Mouse (Mus musculus) testis, adult 2 months (tissue): ENCODE data around the gene Fam189b.

ENCODE experiments used
- CTCF ChIP-seq: fragments of 200-500 bp; IDR thresholded peaks from 2 replicates; pipeline ENCODE4 v1.5.1; 2012; ENCODE audit warnings: low read depth, mild to moderate bottlenecking, inconsistent platforms, low read length, moderate library complexity; ENCODE audit not compliant: control insufficient read depth, insufficient read depth, insufficient replicate concordance
- POLR2A ChIP-seq: fragments of 200-500 bp; IDR thresholded peaks from 2 replicates; pipeline ENCODE4 v1.6.1; 2012; ENCODE audit warnings: low read depth, mild to moderate bottlenecking, inconsistent platforms, low read length, moderate library complexity; ENCODE audit not compliant: control insufficient read depth

DNA sequence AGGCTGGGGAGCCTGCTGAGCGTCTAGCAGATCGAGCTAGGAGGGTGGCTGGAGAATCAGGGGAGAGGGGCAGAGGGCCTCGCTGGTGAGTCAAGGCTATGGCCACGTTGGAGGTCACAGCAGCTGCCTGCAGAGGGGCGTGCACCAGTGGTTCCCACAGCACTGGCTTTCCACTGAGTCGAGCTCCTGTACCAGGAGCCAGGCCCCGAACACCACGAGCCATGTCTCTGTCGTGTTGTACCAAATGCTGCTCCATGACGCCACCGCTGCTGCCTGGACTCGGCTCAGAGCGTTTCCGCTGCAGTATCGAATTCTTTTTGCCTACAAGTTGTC, 35.0 kb upstream of the Fam189b start:
- TF ChIP-seq CTCF = no peak
- no peak for TF ChIP-seq POLR2A
